Mouse (Mus musculus): ENCODE data around the gene Tsc22d1. TPM values are rescaled to one million over a fixed set of nuclear protein-coding genes. Genes with fewer than 3 reads are reported as not detected.

The Tsc22d1 gene
- total RNA-seq, 2 experiments from 2014 or later: 244 to 259 TPM

- no peak for DNase-seq (ENCODE audit: low spot score in 2 of 2)
These were observed 17.6 kb downstream of the Tsc22d1 start for GRCm38 (mm10) chr14:76432369-76432768.

DNA sequence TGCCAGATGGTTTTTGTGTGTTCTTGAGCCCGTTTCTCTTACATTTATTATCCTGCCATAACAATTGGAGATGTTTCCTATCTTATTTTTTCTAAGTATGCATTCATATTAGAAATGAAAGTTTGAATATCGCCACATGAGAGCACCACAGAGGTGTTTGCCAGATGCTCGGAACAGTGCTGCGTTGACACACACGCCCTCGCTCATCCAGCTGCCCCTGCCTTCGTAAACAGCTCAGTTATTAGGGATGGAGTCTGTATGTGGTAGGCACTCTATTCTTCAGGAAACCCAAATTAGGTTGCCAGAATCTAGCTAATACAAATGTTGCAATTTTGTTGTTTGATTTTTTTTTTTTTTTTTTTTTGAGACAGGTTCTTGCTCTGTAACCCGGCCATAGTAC lies 18.1 kb downstream of the Tsc22d1 start:
- DNase-seq (ENCODE audit: low spot score in 2 of 2): no peak

GRCm38 (mm10) chr14:76442160-76442559 lies 27.4 kb downstream of the Tsc22d1 start:
- DNase-seq (ENCODE audit: low spot score in 2 of 2): no peak

DNA sequence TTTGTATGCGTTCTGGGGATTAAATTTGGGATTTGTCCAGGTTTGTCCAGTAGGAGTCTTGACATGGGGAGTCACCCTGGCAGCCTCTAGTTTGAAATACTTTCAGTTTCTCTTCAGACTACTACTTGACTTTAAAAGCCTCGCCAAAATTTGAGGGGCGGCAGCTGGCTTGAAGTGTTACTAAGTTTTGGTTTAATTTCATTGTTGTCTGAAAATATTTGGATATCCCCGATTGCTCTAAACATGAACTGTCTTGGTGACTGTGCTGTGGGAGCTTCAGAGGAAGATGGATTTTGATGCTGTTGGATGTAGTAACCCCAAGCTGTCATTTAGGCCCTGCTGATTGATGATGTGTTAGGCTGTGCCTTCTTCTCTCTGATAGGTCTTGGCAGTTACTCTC lies 34.2 kb downstream of the Tsc22d1 start:
- DNase-seq (ENCODE audit: low spot score in 2 of 2): no peak

GRCm38 (mm10) chr14:76451011-76451410 lies 36.2 kb downstream of the Tsc22d1 start:
- no peak for DNase-seq (ENCODE audit: low spot score in 2 of 2)

- no peak for DNase-seq (ENCODE audit: low spot score in 2 of 2)
These were observed 38.1 kb downstream of the Tsc22d1 start for GRCm38 (mm10) chr14:76452751-76453360.

DNA sequence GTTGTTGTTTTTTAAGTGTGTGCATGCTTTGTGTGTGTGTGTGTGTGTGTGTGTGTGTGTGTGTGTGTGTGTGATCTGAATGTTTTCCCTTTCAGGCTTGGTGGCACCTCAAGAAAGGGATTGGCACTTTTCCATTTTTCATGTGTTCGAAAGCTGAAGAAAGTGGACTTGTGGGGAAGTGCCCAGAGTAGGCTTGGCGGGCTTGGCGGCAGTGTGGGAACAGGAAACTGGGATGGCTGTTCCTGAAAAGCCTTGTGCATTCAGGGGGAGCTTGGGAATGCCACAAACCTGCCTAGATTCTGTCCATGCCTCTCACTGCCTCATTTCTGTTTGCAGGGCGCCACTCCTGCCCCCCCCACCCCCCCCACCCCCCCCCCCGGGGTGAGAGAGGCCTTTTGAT lies 39.9 kb downstream of the Tsc22d1 start:
- DNase-seq (ENCODE audit: low spot score in 2 of 2): no peak

- DNase-seq (ENCODE audit: low spot score in 2 of 2): no peak
These were observed 40.4 kb downstream of the Tsc22d1 start for GRCm38 (mm10) chr14:76455159-76455558.

- DNase-seq (ENCODE audit: low spot score in 2 of 2): no peak
These were observed 42.9 kb downstream of the Tsc22d1 start for GRCm38 (mm10) chr14:76457696-76458095.

DNA sequence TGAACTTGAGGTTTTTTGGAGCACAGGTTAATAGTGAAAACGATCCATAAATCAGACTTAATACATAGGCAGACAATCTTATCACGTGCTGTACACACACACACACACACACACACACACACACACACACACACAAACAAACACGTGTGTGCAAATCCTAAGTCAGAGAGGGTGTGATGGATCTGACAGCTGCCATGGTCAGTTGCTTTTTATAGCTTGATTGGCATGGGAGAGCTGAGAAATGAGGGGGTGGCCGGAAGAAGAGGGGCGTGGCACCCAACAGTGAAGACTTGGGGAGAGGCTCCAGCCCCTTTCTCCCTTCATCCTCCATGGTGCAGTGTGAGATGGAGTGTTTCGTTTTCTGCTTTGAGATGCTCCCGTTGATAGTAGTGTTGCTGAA lies 45.4 kb downstream of the Tsc22d1 start:
- no peak for DNase-seq (ENCODE audit: low spot score in 2 of 2)

GRCm38 (mm10) chr14:76461182-76461775 lies 46.5 kb downstream of the Tsc22d1 start:
- DNase-seq (ENCODE audit: low spot score in 2 of 2): no peak

DNA sequence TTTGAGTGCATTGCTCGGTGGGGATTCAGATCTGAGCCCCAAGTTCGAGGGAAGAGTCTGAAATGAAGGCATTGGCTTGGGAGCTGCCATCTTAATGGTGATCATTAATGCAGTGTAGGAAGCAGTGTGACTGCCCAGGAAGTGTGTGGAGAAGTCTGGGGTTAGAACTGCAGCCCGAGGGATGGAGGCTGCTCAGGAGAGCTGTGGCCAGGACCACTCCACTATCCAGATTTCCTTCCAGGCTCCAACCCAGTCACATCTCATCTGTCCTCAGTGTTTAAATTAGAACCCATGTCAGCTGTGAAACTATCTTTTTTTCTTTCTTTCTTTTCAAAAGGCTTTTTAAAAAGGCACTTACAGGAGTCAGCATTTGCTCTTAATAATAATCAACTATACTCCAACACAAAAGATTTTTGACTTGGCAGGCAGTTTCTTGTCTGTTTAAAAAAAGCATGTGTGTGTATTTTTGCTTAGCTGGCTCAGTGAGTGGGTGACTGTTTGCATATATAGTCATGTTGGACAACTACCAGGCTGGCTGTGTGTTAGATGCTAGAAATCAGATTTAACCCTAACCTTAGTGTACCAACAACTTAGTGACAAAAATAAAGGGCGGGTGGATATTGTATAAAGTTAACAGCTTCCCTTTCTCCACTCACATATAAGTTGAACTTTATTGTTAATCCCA lies 48.8 kb downstream of the Tsc22d1 start:
- no peak for DNase-seq (ENCODE audit: low spot score in 2 of 2)

GRCm38 (mm10) chr14:76464967-76465366 lies 50.2 kb downstream of the Tsc22d1 start:
- DNase-seq (ENCODE audit: low spot score in 2 of 2): peak in 1 of 2 experiments; percentile 11

DNA sequence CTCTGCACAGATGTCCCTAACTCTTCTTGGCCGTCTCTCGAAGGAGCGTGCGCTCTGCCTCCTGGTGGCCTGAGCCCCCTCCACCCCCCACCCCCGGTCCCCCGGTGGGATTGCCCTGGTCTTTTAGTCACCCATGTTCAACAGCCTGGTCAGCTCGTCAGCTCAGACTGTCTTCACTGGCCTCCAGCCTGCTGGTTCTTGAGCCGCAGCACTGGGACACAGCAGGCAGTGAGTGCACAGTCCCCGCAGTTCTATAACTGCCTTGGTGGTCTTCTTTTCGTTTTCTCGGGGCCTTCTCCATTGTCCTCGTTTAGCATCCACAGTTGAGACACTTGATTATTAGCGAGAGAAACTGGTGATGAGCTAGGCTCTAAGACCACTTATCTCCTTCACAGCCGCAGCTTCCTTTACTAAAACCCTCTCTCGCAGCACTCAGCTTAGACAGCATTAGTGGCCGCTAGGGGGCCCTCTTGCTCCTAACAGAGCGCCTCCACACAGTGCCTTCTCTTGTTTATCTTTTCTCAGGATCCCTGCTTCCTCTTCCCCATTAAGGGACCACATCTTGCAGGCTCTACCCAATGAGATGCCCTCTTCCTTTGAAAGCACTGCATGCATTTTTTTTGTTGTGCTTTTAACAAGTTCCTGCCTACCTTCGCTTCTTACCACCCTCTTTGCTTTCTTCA lies 52.0 kb downstream of the Tsc22d1 start:
- peak; percentile 64 to 84 for DNase-seq (ENCODE audit: low spot score in 2 of 2)

- no peak for DNase-seq (ENCODE audit: low spot score in 2 of 2)
These were observed 53.2 kb downstream of the Tsc22d1 start for GRCm38 (mm10) chr14:76467932-76468331.

DNA sequence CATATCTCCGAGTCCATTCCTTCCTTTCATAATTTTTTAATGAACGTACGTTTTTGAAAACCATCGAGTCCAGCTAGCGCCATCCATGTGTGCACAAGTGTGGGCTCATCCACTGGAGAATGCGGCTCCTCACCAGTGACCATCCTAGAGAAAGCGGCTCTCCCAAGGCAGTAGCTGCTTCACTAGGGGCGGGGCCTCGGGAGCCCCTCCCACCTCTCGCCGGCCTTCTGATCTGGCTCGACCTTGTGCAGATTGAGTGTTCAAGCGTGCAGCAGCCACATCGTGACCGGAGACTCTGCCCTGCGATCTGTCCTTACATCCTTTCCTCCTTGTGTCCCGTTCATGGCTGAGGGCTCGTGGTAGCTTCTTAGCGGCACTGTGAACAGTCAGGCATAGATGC lies 56.5 kb downstream of the Tsc22d1 start:
- no peak for DNase-seq (ENCODE audit: low spot score in 2 of 2)

GRCm38 (mm10) chr14:76472487-76472886 lies 57.7 kb downstream of the Tsc22d1 start:
- DNase-seq (ENCODE audit: low spot score in 2 of 2): no peak

GRCm38 (mm10) chr14:76473404-76473803 lies 58.6 kb downstream of the Tsc22d1 start:
- no peak for DNase-seq (ENCODE audit: low spot score in 2 of 2)

DNA sequence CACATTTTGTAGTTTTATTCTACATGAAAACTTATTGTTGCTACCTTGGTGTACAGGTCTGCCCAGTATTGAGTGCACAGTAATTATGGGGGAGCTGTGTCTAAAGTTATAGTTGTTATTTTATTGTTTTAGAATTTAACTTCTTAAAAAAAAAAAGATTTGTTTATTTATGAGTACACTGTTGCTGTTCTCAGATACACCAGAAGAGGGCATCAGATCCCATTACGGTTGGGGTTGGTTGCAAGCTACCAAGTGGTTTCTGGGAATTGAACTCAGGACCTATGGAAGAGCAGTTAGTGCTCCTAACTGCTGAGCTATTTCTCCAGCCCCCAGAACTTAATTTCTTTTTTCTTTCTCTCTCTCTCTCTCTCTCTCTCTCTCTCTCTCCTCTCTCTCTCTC lies 59.4 kb downstream of the Tsc22d1 start:
- DNase-seq (ENCODE audit: low spot score in 2 of 2): no peak

DNA sequence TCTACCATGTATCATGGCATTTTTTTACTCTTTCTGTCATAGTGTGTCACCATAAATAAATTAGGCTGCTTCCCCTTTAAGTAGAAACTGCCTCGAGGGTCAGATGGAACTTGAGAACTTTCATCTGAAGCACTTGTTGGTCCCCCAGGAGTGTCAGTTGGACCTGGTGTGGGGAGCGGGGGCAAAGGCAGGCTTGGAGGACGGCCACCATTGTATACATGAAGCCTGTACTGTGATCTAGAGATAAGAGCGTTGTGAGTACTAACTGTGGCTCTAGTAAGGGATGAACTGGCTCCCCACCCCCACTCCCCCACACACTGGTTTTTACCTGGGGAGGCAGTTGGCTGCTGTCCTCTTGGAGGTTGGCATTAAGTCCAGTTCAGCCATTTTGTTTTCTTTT lies 62.0 kb downstream of the Tsc22d1 start:
- no peak for DNase-seq (ENCODE audit: low spot score in 2 of 2)

- DNase-seq (ENCODE audit: low spot score in 2 of 2): no peak
These were observed 63.3 kb downstream of the Tsc22d1 start for GRCm38 (mm10) chr14:76478076-76478475.

- DNase-seq (ENCODE audit: low spot score in 2 of 2): no peak
These were observed 63.9 kb downstream of the Tsc22d1 start for GRCm38 (mm10) chr14:76478616-76479015.

All from gastrocnemius, postnatal 4 days (tissue).